Mouse (Mus musculus) left cerebral cortex, postnatal 25 days (tissue): ENCODE measurements at regions not wholly inside any gene's neighbourhood (a gene's known extent, or its start where the extent isn't known, plus 50 kb on each side); places are given as distances from the start of the nearest gene placed in this dataset.
A peak's percentile ranks its signal among the peaks of the same experiment; 100 is the strongest.

Source experiments
- DNase-seq, 2 experiments: peaks; one replicate each; pipeline ENCODE4 v3.0.0; 2022; ENCODE audit warnings: low spot score in 2 of 2, mixed read lengths in 1 of 2
- intact Hi-C: fragments of 180-260 bp; cut with DNase I; formaldehyde crosslinking; loops from one replicate; pipeline ENCODE4 v1.15.1; 2025

DNA sequence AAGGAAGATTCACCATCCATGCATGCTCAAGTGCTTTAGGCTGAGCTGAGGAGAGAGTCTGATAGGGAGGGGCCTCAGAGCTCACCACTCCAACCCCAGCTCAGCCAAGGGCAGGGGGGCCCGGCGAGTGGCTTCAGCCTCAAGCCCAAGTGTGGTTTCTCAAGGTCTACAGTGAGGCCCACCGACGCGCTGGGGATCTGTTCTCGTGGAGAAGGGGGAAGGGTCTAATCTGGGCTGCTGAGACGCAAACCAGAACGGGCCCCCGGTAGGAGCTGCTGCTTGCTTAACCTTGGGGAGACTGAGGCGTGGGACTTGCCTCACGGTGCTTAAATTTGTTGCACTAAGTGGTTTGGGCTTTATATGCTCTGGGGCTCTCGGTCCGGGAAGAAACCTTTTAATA is 70.9 kb downstream of the Asb1 start:
- DNase-seq = no peak
- intact Hi-C loops = no loop called here

DNA sequence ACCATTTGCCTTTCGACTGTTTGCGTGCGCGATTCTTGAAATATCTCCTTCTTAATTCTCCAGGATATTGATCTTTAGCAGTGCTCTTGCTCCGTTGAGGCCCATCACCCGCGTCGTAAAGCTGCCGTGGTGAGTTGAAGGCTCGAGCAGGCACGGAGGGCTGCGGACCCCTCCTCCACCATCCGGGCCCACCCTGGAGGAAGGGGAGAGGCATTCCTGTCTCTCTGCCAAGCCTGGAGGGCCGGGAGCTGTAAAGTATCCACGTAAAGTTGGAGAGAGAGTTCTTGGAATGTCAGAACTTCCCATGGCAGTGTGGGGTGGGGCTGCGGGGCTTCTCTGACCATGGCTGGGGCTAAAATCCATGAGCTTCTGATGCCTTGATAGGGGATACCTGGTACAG is 71.3 kb downstream of the Asb1 start:
- intact Hi-C loops = no loop called here
- no peak for DNase-seq

DNA sequence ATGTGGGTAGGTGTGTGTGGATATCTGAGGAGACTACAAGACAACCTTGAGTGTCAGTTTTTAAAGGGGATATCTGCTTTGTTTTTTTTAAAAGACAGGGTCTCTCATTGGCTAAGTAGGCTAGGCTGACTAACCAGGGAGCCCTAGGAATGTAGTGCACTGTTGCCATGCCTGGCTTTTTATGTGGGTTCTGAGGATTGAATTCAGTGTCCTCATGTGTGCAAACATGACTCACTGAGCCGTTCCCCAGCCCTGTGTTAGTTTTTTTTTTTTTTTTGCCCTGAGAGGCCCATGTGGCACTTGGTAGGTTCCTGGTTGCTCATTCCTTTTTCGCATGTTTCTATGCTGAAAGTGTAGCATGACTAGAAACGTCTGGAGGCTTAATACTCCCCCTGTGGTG is 72.6 kb downstream of the Asb1 start:
- no peak for DNase-seq
- intact Hi-C loops = no loop called here

DNA sequence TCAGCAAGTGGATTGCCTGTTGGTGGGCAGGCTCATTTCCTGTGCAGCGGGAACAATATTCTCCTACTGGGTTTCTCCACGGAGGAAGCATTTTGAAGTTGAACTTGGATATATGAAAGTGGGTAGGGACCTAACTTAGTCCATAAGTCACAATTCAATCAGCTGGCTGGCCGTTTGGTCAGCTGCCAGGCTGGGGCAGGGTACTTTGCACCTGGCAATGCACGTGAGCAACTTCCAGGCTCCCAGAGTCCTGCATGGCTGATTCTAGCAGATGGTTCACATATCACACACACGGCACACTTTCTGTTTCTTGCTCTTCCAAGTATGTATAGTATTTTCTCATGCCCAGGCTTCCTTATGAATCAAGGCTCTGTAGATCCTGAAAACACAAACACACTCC is 75.1 kb downstream of the Asb1 start:
- no peak for DNase-seq
- intact Hi-C loops = no loop called here

DNA sequence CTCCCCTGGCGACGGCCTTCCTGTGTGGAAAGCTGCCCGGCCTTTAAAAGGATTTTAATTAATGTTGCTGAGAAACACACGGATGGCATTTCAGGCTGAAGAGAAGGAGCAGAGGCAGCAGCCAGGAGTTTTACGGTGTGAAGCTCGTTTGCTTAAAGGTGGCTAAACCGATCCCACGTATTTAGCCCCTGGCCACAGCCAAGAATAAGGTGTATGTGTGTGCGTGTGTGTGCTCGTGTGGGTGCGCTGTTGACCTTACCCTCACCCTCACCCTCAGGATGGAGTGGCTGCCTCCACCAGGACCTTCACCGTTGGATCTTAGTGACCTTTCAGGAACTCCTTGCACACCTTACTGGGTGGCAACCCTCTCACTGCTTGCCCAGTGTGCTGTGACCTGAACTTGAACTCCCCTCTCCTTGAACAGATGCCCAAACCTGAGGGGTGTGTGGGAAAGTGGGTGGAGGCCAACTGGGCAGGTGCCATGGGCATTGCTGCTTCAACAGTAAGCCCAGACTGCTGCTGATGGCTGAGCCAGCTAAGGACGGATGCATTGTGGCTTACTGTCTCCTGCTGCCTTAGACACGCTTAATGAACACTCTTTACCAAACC is 78.3 kb downstream of the Asb1 start:
- no peak for DNase-seq
- intact Hi-C loops = no loop called here

DNA sequence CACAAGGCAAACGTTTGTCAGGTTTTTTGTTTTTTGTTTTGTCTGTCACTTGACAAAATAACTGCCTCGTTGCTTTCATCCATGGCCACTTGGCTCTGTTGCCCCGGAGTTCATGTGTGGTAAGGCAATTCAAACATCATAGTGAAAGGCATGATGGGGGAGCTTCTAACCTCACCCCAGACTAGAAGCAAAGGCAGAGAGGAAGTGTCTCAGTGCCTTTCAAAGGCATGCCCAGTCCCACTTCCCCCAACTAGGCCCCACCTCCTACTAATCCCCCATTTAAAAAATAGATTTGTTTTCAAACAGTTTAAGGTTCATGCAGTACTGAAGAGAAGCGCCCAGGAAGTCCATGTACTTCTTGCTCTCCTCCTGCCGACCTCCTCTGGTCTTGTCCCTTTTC is 80.8 kb downstream of the Asb1 start:
- intact Hi-C loops = no loop called here
- DNase-seq = no peak

DNA sequence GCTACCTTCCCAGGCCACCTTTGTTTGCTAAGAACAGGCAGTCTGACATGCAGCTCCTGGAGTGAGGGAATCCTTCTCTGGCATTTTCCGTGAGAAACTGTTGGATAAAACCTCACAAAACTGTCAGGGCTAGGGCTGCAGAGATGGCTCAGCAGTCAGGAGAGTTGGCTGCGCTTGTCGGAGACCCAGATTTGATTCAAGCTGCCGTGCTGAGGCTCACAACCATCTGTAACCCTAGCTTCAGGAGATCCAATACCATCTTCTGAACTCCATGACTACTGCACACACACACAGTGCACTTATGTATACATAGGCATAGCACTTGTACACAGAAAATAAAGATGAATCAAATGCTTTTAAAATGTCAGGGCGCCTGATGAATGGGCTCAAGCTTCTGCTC is 82.5 kb downstream of the Asb1 start:
- no peak for DNase-seq
- intact Hi-C loops = no loop called here

DNA sequence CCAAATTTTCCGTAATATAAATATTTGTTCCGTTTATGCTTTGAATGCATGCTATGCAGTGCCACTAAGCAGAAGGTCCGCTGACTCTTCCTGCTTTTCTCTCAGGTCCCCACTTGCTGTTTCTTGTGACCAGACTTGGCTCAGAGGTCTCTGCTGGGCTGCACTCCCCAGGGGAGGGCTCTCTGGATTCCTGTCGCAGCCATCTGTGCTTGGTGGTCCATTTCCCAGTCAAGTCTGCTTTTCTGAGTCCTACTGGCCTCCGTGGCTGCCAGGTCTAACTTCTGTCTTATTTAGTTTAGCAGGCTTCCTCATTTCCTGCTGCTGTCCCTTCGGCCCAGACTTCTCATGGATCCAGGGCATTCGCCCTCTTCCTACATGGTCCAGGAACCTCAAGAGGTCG is 83.7 kb downstream of the Asb1 start:
- intact Hi-C loops = no loop called here

DNA sequence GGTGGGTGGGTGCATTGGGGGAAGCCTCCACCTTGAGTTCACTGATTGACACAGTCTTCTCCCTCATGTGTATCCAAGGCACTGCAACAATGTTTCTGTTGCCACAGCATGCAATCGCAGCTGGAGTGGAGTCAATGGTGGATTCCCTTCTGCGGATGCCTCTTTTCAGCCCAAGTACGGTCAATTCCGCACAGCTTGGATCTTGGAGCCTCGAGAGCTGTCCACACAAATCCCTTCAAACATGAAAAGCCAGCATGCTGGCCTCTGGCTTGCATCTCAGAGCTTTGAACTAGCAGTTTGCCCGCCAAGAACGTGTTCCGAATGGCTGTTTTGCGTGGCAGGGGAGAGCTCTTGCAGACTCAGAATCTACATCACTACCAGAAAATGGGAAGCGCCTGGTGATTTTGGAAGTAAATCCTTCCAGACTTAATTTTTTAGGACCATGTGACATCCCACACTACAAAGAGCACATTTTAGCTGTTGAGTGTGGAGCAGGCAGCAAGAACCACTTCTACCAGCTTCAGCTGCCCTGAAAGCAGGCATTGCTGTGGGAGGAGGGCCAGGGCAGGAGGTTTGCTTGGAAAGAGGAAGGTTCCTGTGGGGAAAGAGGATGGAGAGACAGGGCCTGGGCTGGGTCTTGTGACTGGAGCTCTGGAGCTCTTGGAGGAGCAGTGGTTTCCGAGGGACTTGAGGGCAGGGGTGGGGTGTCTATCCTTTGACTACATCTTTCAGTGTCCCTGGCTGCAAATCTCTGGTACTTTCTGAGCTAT is 84.4 kb downstream of the Asb1 start:
- no peak for DNase-seq
- intact Hi-C loops = no loop called here

More for the DNA sequence above, 83.7 kb downstream of the Asb1 start:
- DNase-seq = no peak

DNA sequence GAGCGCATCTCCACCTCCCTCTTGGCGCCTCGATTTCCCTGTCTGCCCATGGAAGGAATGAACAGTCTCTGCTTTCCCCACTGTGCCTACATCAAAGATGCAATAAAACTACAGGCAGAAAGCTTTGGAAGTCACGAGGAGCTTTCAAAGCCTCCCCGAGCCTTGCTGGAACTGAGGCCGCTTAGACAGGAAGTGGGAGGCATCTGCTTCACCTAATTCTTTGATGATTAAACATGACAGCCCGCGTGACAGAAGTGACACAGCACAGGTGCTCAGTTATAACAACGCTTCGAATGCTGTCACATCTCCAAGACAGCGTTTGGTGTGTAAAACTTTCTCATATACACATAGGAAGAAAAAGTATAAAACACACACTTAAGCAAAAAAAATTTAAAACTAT is 85.7 kb downstream of the Asb1 start:
- no peak for DNase-seq
- intact Hi-C loops = no loop called here

DNA sequence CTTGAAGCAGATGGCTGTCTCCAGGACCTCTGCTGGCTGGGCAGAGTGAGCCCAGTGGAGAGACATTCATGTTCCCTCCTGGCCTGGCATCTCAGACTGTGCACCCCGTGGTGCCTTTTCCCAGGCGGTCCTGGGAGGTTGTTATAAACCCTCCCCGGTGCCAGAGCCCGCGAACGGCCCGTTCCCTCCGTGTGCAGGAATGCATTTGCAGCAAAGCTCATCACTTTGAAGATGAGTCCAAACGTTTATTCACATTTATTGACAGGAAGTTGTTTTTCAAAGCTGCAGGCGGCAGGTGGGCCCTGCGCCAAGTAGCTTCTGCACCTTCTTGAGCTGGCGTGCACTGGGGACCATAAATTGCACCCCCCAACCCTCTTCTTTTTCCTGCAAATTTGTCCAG is 89.9 kb downstream of the Asb1 start:
- DNase-seq = no peak
- intact Hi-C loops = no loop called here

DNA sequence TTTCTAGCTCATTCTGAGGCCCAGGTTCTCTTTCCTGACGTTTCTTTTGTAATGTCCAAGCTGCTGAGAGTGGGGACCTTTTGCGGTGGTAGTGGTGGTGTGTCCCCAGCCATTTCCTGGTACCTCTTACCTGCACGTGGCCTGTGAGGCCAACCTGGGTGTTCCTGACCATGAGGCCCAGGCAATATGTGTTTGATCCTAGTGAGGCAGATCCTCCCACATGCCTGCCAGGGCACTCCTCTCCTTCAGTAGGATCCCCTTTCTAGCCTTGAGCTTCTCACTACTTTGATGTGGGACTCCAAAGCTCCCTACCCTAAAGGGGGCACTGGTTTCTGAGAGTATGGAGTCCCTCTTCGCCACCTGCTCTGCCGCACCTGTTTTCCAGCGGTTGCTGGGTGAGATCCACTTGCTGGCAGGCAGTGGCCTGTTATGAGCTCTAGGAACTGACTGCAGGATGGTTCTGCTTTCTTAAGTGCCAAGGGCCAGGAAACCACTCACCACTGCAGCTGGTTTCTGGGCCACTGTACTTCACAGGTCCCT is 90.6 kb downstream of the Asb1 start:
- no peak for DNase-seq
- intact Hi-C loops = no loop called here

DNA sequence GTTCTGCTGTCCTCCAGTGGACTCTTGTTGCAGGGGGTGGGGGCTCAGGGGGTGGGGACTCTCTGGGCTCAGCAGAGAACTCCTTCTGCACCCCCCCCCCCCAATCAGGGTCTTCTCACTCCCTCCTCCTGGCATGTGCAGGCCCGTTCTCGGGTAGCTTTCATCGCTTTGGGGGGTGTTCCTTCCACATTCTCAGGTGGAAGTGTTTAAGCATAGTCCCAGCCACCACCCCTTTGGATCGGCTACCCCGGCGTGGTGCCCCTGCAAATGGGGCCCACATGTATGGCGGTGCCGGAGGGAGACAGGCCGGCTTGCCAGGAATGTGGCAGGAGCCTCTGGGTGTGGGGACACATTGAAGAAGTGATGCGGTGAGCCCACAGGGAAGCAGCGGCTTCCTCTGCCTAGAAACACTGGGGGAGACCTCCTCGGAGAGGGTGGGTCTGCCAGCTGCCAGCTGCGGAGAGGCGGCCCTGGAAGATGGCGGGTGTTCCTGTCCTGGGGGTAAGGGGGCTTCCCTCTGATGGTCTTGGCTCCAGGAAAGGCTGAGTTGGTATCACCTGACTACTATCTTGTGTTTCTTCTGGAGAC is 92.7 kb downstream of the Asb1 start:
- intact Hi-C loops = no loop called here
- no peak for DNase-seq

DNA sequence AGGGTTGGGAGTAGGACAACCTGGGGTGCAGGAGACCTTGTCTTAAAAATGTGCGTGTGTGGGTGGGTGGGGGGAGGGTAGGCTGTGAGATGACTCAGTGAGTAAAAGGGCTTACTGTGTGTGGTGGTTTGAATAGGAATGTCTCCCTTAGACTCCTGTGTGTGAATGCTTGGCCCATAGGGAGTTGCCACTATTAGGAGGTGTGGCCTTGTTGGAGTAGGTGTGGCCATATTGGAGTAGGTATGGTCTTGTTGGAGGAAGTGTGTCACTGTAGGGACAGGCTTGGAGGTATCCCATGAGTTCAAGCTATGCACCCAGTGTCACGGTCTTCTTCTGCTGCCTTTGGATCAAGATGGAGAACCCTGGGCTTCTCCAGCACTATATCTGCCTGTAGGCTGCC is 96.2 kb downstream of the Asb1 start:
- intact Hi-C loops = no loop called here
- DNase-seq = no peak

DNA sequence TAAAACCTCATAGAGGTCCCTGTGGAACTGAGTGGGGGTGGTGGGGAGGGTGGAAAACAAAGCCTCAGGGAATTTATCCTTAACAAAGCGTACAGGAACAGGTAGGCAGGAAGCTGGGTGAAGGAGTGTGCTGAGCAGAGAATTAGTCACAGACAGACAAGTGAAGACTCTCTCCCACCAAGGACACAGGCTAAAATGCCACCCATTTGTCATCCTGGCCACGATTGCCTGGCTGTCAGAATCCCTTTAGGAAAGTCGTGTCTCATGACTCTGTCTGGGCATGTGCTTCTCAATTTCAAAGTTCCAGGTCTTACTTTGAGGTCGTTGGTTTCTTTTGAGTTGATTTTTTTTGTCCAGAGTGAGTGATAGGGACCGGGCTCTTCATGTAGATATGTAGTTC is 100.2 kb downstream of the Asb1 start:
- intact Hi-C loops = no loop called here
- DNase-seq = no peak

DNA sequence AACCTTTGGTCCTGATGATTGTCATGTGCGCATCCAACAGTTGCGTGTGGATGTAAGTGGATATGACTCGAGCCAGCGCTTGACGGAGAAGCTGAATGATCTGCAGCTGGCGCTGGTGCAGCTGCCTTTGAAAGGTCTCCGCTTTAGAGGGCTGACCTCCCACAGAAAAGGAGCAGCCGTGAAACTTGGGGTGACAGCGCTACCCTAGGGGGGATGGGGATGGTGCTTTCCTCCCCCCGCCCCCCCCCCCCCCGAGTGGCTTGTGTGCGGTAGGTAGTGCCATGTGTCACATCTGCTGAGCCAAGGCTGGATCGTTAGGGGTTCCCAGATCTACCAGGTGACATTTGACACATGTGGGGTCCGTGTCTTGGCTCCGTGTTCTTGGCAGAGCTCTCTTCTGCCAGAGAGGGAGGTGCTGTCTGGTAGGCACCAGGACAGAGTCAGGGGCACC is 118.7 kb downstream of the Asb1 start:
- intact Hi-C loops = no loop called here
- no peak for DNase-seq

DNA sequence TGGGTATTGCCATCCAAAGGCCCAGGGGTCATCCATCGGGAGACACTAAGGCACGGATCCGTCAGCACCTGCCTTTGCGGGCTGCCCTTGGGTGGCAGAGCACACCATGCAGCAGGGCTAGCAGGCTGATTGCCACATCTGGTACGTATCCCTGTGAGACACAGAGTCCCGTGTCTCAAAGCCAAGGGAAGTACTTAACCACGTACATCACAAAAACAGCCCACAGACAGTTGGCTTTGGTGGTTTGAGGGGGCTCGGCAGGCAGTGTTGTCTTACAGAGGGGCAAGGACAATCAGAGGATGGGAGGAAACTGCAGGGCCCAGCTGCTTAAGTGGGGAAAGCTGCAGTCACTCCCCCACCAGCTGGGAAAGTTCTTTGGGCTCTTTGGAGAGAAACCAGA is 119.1 kb downstream of the Asb1 start:
- intact Hi-C loops = no loop called here
- DNase-seq = no peak

DNA sequence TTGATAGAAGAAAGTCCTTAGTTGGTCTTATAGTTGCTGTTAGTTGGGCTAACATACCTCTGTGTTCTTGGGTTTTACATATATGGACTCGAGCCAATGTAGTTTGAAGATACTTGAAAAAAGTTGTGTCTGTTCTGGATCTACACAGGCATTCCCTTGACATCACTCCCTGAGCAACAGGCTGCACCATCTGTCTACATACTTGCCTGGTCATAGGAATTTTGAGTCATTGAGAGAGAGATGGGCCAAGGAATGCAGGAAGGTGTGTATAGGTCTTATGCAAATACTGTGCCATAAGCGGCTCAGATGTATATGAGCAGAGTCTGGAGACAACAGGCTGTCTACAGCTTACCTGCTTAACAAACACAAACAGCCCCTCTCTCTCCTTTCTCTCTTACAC is 122.9 kb downstream of the Asb1 start:
- peak in 1 of 2 experiments; percentile 49 for DNase-seq
- intact Hi-C loops = no loop called here

DNA sequence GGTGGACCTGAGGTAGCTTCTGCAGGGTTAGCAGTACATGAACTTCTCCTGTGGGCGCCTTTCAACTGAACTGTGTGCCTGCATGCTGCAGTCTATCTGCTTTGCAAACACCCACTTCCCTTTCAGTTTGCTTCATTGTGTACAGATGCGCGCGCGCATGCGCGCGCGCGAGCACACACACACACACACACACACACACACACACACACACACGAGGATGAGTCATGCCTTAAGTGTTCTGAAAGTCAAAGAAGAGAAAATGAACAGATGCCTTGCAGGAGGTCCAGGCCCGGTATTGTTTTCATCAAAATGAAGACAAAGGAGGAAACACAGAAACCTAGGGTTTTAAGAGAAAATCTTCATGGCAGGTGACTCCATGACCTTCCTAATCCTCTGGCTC is 124.3 kb downstream of the Asb1 start:
- intact Hi-C loops = no loop called here
- peak in 1 of 2 experiments; percentile 42 for DNase-seq

DNA sequence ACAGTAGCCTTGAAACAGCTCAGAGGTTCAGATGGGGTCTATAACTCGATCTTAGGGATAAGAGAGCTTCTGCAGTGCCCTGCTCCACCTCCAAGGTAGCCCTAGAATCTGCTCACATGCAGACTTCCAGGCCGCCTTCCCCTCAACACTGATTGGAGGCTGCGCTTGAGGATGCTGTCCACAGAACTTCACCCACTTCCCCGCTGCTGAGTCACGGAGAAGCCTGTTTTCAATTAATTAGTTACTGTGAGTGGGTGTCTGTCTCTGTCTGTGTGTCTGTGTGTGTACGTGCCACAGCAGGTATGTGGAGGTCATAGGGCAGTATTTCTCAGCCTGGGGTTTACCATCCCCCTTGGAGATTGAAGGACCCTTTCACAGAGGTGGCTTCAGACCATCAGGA is 128.2 kb downstream of the Asb1 start:
- DNase-seq = peak in 1 of 2 experiments; percentile 8
- intact Hi-C loops = no loop called here

DNA sequence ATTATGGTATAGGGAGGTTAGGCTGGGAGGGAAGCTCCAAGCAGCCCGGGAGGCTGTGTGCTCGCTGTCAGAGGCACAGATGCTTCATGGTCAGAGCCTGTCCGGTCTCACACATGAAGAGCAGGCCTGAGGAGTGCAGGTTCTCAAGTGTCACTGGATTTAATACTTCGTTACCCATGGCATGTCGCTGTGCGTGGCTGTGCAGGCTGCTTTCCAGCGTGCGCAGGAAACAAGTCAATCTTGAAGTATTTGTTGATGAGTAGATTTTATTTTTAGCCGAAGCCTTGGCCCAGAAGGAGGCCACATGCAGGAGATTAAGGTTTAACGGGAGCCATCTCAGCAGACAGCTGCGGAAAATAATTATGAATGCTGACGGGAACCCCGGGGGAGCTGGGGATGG is 130.3 kb upstream of the Twist2 start:
- DNase-seq = no peak
- intact Hi-C loops = no loop called here
